Mouse (Mus musculus) cortical plate, adult 2 months (tissue): Measurements from ENCODE around the gene Olfr1396.

Experiments
- CTCF ChIP-seq: fragments of 200-500 bp; IDR thresholded peaks from 2 replicates; pipeline ENCODE4 v1.5.1; 2011; ENCODE audit warnings: mild to moderate bottlenecking, control low read depth, low read length; ENCODE audit not compliant: insufficient read depth; ENCODE audit errors: extremely low read depth
- POLR2A ChIP-seq: fragments of 200-500 bp; IDR thresholded peaks from 2 replicates; pipeline ENCODE4 v1.6.1; 2011; ENCODE audit warnings: mild to moderate bottlenecking, low read length, control low read depth; ENCODE audit not compliant: insufficient read depth; ENCODE audit errors: extremely low read depth

GRCm38 (mm10) chr11:49114158-49114557 lies 516 bp downstream of the Olfr1396 start:
- TF ChIP-seq POLR2A (no peak), CTCF (no peak)
